Mouse (Mus musculus): ENCODE measurements around the gene Tulp4. TPM values are rescaled to one million over a fixed set of nuclear protein-coding genes. Genes with fewer than 3 reads are reported as not detected.
"Not testable (repeated sequence)": the region's sequence is repeated elsewhere in the genome, so short reads cannot be mapped to it uniquely, and the experiment has no call there.

Gene Tulp4
- polyA plus RNA-seq, 2 experiments, result 55.0 to 96.8 TPM

- 91% methylated on average over 7 of the region's 10 CpGs for WGBS
- not testable (repeated sequence) for ATAC-seq (ENCODE audit: low FRiP score, low read depth); H3K4me2 ChIP-seq (replicated peaks; ENCODE audit: low read depth, low read length, severe bottlenecking)
Observed at GRCm38 (mm10) chr17:6283137-6283536, 176.9 kb downstream of the Tulp4 start.

DNA sequence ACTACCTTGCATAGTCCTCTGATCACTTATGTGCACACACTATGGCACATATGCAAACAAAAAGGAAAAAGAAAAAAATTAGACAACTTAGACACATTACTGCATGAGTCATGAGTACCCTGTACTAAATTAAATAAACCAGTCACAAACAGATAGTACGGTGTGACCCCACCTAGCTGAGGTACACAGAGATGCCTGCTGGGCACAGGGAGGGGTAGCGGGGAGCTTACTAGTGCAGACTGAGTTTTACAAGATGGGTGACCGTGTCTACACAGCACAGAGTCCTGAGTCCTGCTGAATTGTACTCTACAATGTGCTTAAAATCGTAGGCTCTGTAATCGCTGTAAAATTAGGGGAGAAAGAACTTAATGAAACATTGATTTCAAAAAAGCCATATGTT is 179.9 kb downstream of the Tulp4 start:
- DNase-seq (ENCODE audit: low spot score); H3K4me3 ChIP-seq (replicated peaks; ENCODE audit: low read length); H3K4me2 ChIP-seq (replicated peaks; ENCODE audit: low read depth, low read length, severe bottlenecking); H3K36me3 ChIP-seq (ENCODE audit: control insufficient read depth, insufficient read depth, low read length); H3K9me3 ChIP-seq (ENCODE audit: control insufficient read depth, low read length); H3K27ac ChIP-seq (replicated peaks; ENCODE audit: low read depth, low read length); H3K27me3 ChIP-seq (ENCODE audit: control insufficient read depth, insufficient read depth, low read length); ATAC-seq (ENCODE audit: low FRiP score, low read depth); H3K4me1 ChIP-seq (ENCODE audit: control insufficient read depth, insufficient read depth, low read length); H3K9ac ChIP-seq (ENCODE audit: low read depth, low read length, severe bottlenecking): not testable (repeated sequence)
- 84% methylated on average over 5 of the region's 5 CpGs for WGBS

More at GRCm38 (mm10) chr17:6283137-6283536, 176.9 kb downstream of the Tulp4 start:
- not testable (repeated sequence) for H3K27me3 ChIP-seq (ENCODE audit: control insufficient read depth, insufficient read depth, low read length); H3K4me3 ChIP-seq (replicated peaks; ENCODE audit: low read length); H3K9me3 ChIP-seq (ENCODE audit: control insufficient read depth, low read length); H3K27ac ChIP-seq (replicated peaks; ENCODE audit: low read depth, low read length); DNase-seq (ENCODE audit: low spot score); H3K9ac ChIP-seq (ENCODE audit: low read depth, low read length, severe bottlenecking); H3K36me3 ChIP-seq (ENCODE audit: control insufficient read depth, insufficient read depth, low read length); H3K4me1 ChIP-seq (ENCODE audit: control insufficient read depth, insufficient read depth, low read length)

GRCm38 (mm10) chr17:6289045-6289444 is 182.8 kb downstream of the Tulp4 start:
- not testable (repeated sequence) for ATAC-seq (ENCODE audit: low FRiP score, low read depth); H3K4me1 ChIP-seq (ENCODE audit: control insufficient read depth, insufficient read depth, low read length); DNase-seq (ENCODE audit: low spot score); H3K9me3 ChIP-seq (ENCODE audit: control insufficient read depth, low read length); H3K27ac ChIP-seq (replicated peaks; ENCODE audit: low read depth, low read length); H3K4me2 ChIP-seq (replicated peaks; ENCODE audit: low read depth, low read length, severe bottlenecking); H3K4me3 ChIP-seq (replicated peaks; ENCODE audit: low read length); H3K36me3 ChIP-seq (ENCODE audit: control insufficient read depth, insufficient read depth, low read length); H3K9ac ChIP-seq (ENCODE audit: low read depth, low read length, severe bottlenecking); H3K27me3 ChIP-seq (ENCODE audit: control insufficient read depth, insufficient read depth, low read length)
- WGBS, result 95% methylated on average over 10 of the region's 12 CpGs

DNA sequence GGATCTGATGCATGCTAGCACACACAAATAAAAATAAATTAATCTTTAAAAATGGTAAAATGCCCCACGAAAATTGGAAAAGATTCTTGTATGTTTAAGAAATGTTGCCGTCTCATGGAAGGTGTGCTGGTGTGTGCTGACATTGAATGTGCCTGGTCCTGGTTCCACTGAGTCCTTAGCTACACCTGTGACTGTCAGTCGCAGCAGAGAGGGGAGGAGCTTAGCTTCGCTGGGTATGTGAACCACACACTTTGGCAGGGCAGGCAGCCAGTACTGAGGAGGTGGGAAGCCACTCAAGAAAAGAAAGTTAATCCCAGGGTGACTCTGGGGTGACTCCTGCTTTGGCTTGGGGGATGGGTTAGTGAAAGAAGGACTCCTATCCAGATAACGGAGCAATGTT is 187.6 kb downstream of the Tulp4 start:
- 0 out of 2 replicates have a peak, but pooled peaks have one; percentile 32 for ATAC-seq (ENCODE audit: low FRiP score, low read depth)
- not testable (repeated sequence) for H3K4me2 ChIP-seq (replicated peaks; ENCODE audit: low read depth, low read length, severe bottlenecking); H3K4me3 ChIP-seq (replicated peaks; ENCODE audit: low read length); H3K27ac ChIP-seq (replicated peaks; ENCODE audit: low read depth, low read length); H3K4me1 ChIP-seq (ENCODE audit: control insufficient read depth, insufficient read depth, low read length); H3K27me3 ChIP-seq (ENCODE audit: control insufficient read depth, insufficient read depth, low read length); DNase-seq (ENCODE audit: low spot score); H3K36me3 ChIP-seq (ENCODE audit: control insufficient read depth, insufficient read depth, low read length); H3K9me3 ChIP-seq (ENCODE audit: control insufficient read depth, low read length); H3K9ac ChIP-seq (ENCODE audit: low read depth, low read length, severe bottlenecking)
- no CpG with 5 or more reads among the region's 5 CpGs for WGBS

DNA sequence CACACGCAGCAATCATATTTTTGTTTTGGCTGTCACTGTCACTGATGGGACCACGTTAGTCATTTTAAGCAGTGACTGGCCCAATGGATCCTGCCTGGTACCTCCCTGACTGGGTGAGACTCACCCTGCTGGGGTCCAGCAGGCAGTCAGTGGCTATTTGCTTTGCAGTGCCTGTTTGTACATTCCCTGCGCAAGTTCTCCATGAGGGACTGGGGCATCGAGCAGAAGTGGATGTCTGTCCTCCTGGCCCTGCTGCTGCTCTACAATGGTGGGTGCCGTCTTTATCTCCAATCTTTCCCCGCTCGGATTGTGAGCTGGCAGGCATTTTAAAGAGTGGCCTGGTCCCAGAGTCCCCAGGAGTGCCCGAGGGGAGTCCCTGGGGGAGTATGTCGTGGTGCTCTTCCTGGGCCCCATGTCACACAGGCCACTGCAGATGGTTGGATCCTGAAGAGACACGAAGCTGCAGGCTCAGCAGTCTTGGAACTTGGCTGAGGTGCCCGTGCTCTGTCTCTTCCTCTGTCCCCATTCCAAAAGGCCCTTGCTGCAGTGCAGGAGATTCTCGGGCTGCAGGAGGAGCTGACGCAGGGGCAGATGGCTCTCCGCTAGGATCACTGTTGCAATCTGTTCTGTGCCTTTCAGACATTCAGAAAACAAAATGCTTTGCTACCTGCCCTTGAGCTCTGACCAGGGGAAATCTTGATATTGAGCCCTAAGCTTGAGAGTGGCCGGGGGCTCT is 191.0 kb downstream of the Tulp4 start:
- WGBS, result 93% methylated on average over 9 of the region's 15 CpGs
- not testable (repeated sequence) for H3K4me1 ChIP-seq (ENCODE audit: control insufficient read depth, insufficient read depth, low read length); H3K9ac ChIP-seq (ENCODE audit: low read depth, low read length, severe bottlenecking); DNase-seq (ENCODE audit: low spot score); H3K4me2 ChIP-seq (replicated peaks; ENCODE audit: low read depth, low read length, severe bottlenecking); H3K9me3 ChIP-seq (ENCODE audit: control insufficient read depth, low read length); H3K27me3 ChIP-seq (ENCODE audit: control insufficient read depth, insufficient read depth, low read length); H3K27ac ChIP-seq (replicated peaks; ENCODE audit: low read depth, low read length); ATAC-seq (ENCODE audit: low FRiP score, low read depth); H3K36me3 ChIP-seq (ENCODE audit: control insufficient read depth, insufficient read depth, low read length); H3K4me3 ChIP-seq (replicated peaks; ENCODE audit: low read length)

GRCm38 (mm10) chr17:6300190-6300863 is 194.1 kb downstream of the Tulp4 start:
- not testable (repeated sequence) for H3K36me3 ChIP-seq (ENCODE audit: control insufficient read depth, insufficient read depth, low read length); H3K9me3 ChIP-seq (ENCODE audit: control insufficient read depth, low read length); DNase-seq (ENCODE audit: low spot score); H3K9ac ChIP-seq (ENCODE audit: low read depth, low read length, severe bottlenecking); H3K27ac ChIP-seq (replicated peaks; ENCODE audit: low read depth, low read length); ATAC-seq (ENCODE audit: low FRiP score, low read depth); H3K4me1 ChIP-seq (ENCODE audit: control insufficient read depth, insufficient read depth, low read length); H3K27me3 ChIP-seq (ENCODE audit: control insufficient read depth, insufficient read depth, low read length); H3K4me3 ChIP-seq (replicated peaks; ENCODE audit: low read length); H3K4me2 ChIP-seq (replicated peaks; ENCODE audit: low read depth, low read length, severe bottlenecking)
- WGBS, result 58% methylated on average over 3 of the region's 12 CpGs

Small RNA genes lying within 50 kb of the gene (microRNA-seq; reads per million reads assigned to microRNA genes)
- gene Gm22774, result not detected

Other genes starting within 250 kb of the Tulp4 start
- gene Synj2, start 165.2 kb upstream of the Tulp4 start, polyA plus RNA-seq (2012; rRNA removed), result 4.4 and 4.7 TPM in 2 replicates
- gene Synj2, start 165.2 kb upstream of the Tulp4 start, polyA plus RNA-seq (2014; fragmentation: Nextera tagmentation; extraction: Ambion mirVana), result 3.3 and 3.6 TPM in 2 replicates
- gene Serac1, start 26.7 kb upstream of the Tulp4 start, polyA plus RNA-seq (2012; rRNA removed), result 12.1 and 12.4 TPM in 2 replicates
- 5.0 and 6.1 TPM in 2 replicates for gene Serac1, start 26.7 kb upstream of the Tulp4 start, polyA plus RNA-seq (2014; fragmentation: Nextera tagmentation; extraction: Ambion mirVana)
- 51.6 and 73.0 TPM in 2 replicates for gene Gtf2h5, start 26.7 kb upstream of the Tulp4 start, polyA plus RNA-seq (2012; rRNA removed)
- 161 and 176 TPM in 2 replicates for gene Gtf2h5, start 26.7 kb upstream of the Tulp4 start, polyA plus RNA-seq (2014; fragmentation: Nextera tagmentation; extraction: Ambion mirVana)
- gene Tmem181a, start 150.4 kb downstream of the Tulp4 start, polyA plus RNA-seq (2012; rRNA removed), result 23.9 and 24.2 TPM in 2 replicates
- gene Tmem181a, start 150.4 kb downstream of the Tulp4 start, polyA plus RNA-seq (2014; fragmentation: Nextera tagmentation; extraction: Ambion mirVana), result 21.1 and 24.2 TPM in 2 replicates
- 12.3 and 15.7 TPM in 2 replicates for gene Dynlt1a, start 211.1 kb downstream of the Tulp4 start, polyA plus RNA-seq (2012; rRNA removed)
- 14.8 and 17.7 TPM in 2 replicates for gene Dynlt1a, start 211.1 kb downstream of the Tulp4 start, polyA plus RNA-seq (2014; fragmentation: Nextera tagmentation; extraction: Ambion mirVana)

All from limb, embryonic 14.5 days (tissue).